Mouse (Mus musculus) bone marrow macrophage, adult 2 months (primary cell): Measurements from ENCODE around the gene Gtf2f2. TPM values are rescaled to one million over a fixed set of nuclear protein-coding genes. Genes with fewer than 3 reads are reported as not detected.
A peak's percentile ranks its signal among the peaks of the same experiment; 100 is the strongest.

ENCODE experiments used
- H3K27ac ChIP-seq: 2 replicates; pipeline ENCODE4 v1.5.1; 2012; ENCODE audit warnings: low read depth, low read length; ENCODE audit not compliant: insufficient read depth
- H3K4me1 ChIP-seq: 2 replicates; pipeline ENCODE4 v1.6.1; 2012; ENCODE audit warnings: low read length; ENCODE audit not compliant: control insufficient read depth, insufficient read depth
- H3K4me3 ChIP-seq: 2 replicates; pipeline ENCODE4 v1.5.1; 2012; ENCODE audit warnings: mild to moderate bottlenecking, low read length, moderate library complexity; ENCODE audit not compliant: insufficient read depth
- CTCF ChIP-seq: IDR thresholded peaks from 2 replicates; pipeline ENCODE4 v1.5.1; 2012; ENCODE audit warnings: low read depth, mild to moderate bottlenecking, low read length, moderate library complexity
- POLR2A ChIP-seq: IDR thresholded peaks from 2 replicates; pipeline ENCODE4 v1.6.1; 2012; ENCODE audit warnings: mild to moderate bottlenecking, low read depth, low read length, borderline replicate concordance
- polyA plus RNA-seq: library from polyadenylated mRNA; stranded (reverse); fragments of >200 nt; gene quantifications from 2 replicates; pipeline ENCODE4 v1.2.4, GENCODE M21; 2012; ENCODE audit not compliant: missing spikeins, insufficient read depth, insufficient read length

Gtf2f2 gene
- polyA plus RNA-seq, 1 experiment: 15.7 TPM

DNA sequence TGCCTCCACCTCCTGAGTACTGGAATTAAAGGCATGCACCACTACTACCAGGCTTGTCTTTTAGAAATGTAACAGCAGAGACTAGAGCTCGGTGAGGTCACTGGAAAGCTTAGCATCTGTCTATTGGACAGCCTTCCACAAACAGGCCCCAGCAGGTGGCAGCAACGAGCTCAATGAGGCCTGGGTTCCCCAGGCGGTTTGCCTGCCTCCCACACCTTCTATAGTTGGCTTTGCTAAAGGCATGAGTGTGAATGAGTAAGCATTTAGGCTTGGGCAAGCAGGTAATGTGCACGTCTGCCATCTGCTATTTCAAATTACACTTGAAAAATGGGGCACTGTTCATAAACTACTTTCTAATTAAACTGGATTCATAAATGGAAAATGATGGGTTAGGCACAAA lies 111.1 kb downstream of the Gtf2f2 start:
- TF ChIP-seq CTCF (peak; percentile 73), POLR2A (no peak)
- Histone ChIP-seq H3K27ac (no peak overlapping the region), H3K4me1 (peaks cover 4% of the 10 kb centered on the region; the same call in 1 of the 2 replicates), H3K4me3 (no peak overlapping the region)

DNA sequence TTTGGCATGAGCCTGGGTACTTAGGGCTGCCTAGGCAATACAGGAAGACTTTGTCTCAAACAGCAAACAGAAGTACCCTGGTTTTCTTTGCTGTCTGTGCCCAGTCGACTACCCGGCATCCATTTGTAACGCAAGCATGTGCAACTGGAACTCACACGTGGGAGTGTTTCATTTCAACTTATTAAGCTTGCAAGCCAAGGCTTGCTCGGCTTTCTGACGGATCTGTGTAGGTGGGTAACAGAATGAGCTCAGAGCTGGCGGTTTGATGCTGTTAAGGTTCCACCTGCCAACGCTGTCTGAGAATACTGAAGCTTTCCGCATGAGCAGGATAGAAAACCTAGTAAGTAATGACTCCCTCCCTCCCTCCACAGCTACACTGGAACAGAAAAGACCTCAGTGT lies 118.5 kb downstream of the Gtf2f2 start:
- H3K27ac ChIP-seq: no peak overlapping the region
- no peaks in the 10 kb centered on the region for H3K4me1 ChIP-seq
- no peak overlapping the region for H3K4me3 ChIP-seq
- TF ChIP-seq POLR2A: no peak
- TF ChIP-seq CTCF: no peak

DNA sequence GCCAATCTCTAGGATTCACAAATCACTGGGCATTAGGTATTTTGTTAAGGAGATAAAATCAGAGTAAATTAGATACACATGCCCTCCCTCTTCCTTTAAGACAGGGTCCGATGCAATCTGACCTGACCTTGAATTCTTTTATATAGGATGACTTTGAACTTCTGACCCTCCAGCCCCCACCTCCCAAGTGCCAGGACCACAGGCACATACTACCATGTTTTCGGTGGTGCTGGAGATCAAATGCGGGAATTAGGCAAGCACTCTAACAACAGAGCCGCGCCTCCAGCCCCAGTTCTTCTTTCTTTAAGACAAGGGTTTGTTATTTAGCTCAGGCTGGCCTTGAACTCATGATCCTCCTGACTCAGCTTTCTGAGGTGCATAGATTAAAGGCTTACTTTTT lies 126.8 kb downstream of the Gtf2f2 start:
- no peak overlapping the region for H3K4me3 ChIP-seq
- H3K4me1 ChIP-seq: no peaks in the 10 kb centered on the region
- H3K27ac ChIP-seq: no peak overlapping the region
- TF ChIP-seq CTCF: no peak
- TF ChIP-seq POLR2A: no peak

DNA sequence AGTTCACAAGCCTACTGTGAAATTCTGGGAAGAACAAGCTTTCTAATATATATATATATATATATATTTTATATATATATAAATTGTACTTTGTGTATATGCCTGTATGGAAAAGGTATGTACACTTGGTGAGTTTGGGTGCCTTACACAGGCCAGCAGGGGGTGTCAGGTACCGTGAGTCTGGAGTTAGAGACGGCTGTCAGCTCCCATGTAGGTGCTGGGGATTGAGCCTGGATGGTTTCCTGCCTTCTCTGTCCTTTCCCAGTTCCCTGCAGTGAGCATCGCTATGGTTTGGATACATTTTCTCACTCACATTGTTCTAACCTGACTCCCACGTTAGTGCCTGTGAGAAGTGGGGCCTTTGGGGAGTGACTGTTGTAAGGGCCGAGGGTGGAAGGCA lies 127.3 kb downstream of the Gtf2f2 start:
- H3K4me3 ChIP-seq: no peak overlapping the region
- no peak overlapping the region for H3K27ac ChIP-seq
- TF ChIP-seq POLR2A: no peak
- TF ChIP-seq CTCF: no peak
- no peaks in the 10 kb centered on the region for H3K4me1 ChIP-seq

DNA sequence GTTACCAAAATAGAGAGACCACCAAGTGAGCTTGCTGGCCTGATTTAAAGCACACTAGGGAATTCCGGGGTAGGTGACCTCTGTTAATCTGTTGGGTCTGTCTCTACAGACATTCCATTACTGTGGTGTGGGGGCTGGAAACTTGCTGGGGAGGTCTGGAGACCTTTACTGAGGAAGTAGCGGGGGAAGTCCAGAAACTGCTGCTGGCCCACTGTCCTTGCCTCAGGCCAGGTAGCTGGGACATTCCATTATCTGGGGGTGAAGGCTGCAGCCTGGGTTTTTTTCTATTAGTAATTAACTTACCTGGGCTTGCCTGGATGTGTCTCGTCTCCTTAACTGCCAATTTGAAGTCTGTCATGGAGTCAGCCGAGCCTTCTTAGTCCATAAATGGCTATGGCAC lies 128.8 kb downstream of the Gtf2f2 start:
- H3K4me1 ChIP-seq: peaks cover 2% of the 10 kb centered on the region; the same call in 1 of the 2 replicates
- TF ChIP-seq CTCF: no peak
- TF ChIP-seq POLR2A: no peak
- no peak overlapping the region for H3K4me3 ChIP-seq
- H3K27ac ChIP-seq: no peak overlapping the region

DNA sequence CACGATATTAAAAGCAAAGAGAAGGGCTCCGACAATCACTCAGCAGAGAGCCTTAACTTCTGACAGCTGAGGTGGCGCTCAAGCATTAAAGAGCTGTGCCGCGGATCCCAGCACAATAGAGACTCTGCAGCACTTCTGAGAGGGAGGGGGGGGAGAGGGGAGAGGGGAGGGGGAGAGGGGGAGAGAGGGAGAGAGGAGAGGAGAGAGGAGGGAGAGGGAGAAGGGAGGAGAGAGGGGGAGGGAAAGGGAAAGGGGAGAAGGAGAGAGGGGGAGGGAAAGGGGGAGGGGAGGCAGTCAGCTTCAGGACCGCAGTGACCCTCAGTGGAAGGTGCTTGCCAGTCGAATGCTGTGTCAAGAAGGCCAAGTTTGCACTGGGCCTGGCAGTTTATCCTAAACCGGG lies 131.7 kb downstream of the Gtf2f2 start:
- Histone ChIP-seq H3K27ac (no peak overlapping the region), H3K4me1 (peaks cover 2% of the 10 kb centered on the region), H3K4me3 (no peak overlapping the region)
- TF ChIP-seq CTCF (no peak), POLR2A (no peak)

DNA sequence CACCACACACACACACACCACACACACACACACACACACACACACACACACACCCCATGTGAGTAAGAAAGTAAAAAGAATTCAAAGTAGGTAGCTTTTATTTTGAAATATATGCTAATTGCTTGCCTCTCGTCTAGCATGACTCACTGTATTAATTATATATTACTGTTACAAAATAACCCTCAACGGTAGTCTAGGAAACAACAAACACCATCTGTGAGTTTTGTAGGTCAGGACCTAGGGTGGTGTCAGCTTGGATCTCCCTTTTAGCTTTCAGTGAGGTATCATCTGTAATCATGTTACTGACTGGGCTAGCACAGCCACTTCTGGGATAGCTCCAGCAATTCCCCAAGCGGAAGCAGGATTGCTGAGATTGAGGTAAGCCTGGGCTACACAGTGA lies 133.4 kb downstream of the Gtf2f2 start:
- Histone ChIP-seq H3K4me3 (no peak overlapping the region), H3K4me1 (peaks cover 2% of the 10 kb centered on the region), H3K27ac (no peak overlapping the region)
- TF ChIP-seq POLR2A (no peak), CTCF (no peak)

DNA sequence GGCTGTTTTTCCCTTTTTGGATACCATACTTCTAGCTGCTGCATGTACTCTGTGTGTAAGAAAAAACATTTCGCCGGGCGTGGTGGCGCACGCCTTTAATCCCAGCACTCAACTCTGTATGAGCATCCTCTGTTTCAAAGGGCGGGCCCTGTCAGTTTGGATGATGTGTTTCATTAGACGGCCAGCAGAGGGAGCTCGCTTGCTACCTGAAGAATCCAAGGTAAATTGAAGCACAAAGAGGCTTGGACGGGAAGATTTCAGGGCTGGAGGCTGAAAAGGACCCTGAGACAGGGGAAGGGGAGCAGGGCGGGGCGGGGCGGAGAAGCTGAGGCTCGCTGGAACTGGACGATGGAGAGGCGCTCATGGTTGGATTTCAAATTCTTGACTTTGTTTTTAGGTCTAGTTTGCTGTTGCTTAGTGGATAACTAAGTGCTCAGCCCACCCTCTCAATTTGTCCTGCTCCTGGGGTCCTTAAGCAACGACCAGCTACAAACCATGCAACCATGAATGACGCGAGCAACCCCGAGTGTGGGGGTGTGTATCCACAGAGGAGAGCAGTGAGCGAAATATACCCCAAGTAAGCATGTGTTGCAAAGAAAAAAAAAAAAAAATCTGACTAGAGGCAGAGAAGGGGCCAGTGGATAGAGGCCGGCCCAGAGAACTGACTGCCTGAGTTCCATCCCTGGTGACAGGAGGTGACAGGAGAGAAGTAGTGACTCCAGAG lies 134.2 kb downstream of the Gtf2f2 start:
- TF ChIP-seq CTCF (peak; percentile 87), POLR2A (no peak)
- H3K27ac ChIP-seq: no peak overlapping the region
- H3K4me1 ChIP-seq: peaks cover 2% of the 10 kb centered on the region
- H3K4me3 ChIP-seq: no peak overlapping the region

DNA sequence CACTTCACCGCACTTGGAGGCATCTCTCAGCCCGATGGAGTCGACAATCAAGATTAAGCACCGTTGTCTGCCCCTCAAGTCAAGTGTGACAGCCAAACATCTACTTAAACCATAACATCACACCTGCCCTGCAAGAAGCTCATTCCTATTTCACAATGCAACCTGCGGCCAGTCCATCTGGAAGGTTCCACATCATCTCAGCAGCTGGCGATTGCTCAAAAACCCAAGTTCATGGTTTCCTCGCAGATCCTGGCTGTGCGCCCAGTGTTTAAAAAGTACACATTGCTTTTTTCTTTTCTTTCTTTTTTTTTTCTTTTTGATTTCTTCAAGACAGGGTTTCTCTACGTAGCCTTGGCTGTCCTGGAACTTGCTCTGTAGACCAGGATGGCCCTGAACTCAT lies 137.1 kb downstream of the Gtf2f2 start:
- no peak overlapping the region for H3K4me3 ChIP-seq
- TF ChIP-seq CTCF: no peak
- no peak for TF ChIP-seq POLR2A
- no peak overlapping the region for H3K27ac ChIP-seq
- H3K4me1 ChIP-seq: peaks cover 6% of the 10 kb centered on the region

DNA sequence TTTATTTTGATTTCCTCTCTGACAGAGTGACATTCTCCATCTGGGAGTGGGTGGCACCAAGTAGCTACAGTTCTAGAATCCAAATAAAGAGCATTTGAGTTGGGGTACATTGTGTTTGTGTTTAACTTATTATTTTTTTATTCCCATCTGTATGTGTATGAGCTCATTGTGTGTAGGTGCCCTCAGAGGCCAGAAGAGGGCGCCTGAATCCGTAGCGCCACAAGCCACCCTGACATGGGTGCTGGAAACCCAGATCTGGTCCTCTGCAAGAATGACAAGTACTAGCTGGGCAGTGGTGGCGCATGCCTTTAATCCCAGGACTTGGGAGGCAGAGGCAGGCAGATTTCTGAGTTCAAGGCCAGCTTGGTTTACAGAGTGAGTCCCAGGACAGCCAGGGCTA lies 138.9 kb downstream of the Gtf2f2 start:
- no peak overlapping the region for H3K4me3 ChIP-seq
- H3K27ac ChIP-seq: no peak overlapping the region
- H3K4me1 ChIP-seq: peaks cover 6% of the 10 kb centered on the region
- no peak for TF ChIP-seq CTCF
- no peak for TF ChIP-seq POLR2A

DNA sequence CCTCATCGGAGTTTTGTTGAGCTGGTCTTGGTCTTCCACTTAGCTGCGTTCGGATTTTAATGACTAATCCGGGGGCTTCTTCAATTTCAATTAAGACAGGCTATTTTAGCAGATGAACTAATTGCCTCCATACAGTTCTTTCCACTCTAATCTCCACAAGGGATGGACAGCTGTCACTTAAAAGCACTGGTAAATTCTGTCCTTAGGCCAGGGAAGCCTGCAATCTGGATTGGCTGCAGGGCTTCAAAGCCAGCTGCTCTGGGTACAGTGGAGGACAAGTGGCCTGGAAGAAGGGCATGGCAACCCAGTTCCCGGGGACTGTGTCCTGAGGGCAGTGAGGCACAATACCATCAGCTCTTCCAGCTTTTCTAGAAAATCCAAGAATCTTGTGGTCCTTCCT lies 139.6 kb downstream of the Gtf2f2 start:
- no peak overlapping the region for H3K4me3 ChIP-seq
- TF ChIP-seq POLR2A (no peak), CTCF (no peak)
- no peak overlapping the region for H3K27ac ChIP-seq
- peaks cover 6% of the 10 kb centered on the region; the same call in 1 of the 2 replicates for H3K4me1 ChIP-seq
